Mouse (Mus musculus): Measurements from ENCODE around the gene Clcn2.
A peak's percentile ranks its signal among the peaks of the same experiment; 100 is the strongest.

The Clcn2 gene

DNA sequence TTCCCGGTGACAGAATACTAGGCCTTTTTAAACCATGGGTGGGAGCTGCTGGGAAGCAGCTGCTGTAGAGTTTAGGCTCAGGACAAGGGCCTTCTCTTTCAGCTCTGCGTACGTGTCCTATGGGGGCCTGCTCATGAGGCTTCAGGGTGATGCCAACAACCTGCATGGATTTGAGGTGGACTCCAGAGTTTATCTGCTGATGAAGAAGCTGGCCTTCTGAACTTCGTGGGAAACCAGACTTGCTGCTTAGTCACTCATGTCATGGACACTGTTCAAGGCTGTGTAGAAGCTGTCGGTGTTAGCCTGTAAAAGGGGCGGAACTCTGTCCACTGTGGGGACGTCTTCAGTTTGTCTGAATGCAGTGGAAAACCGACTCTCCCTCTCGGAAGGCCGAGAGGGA, 4.3 kb upstream of the Clcn2 start:
- no peak for DNase-seq

DNA sequence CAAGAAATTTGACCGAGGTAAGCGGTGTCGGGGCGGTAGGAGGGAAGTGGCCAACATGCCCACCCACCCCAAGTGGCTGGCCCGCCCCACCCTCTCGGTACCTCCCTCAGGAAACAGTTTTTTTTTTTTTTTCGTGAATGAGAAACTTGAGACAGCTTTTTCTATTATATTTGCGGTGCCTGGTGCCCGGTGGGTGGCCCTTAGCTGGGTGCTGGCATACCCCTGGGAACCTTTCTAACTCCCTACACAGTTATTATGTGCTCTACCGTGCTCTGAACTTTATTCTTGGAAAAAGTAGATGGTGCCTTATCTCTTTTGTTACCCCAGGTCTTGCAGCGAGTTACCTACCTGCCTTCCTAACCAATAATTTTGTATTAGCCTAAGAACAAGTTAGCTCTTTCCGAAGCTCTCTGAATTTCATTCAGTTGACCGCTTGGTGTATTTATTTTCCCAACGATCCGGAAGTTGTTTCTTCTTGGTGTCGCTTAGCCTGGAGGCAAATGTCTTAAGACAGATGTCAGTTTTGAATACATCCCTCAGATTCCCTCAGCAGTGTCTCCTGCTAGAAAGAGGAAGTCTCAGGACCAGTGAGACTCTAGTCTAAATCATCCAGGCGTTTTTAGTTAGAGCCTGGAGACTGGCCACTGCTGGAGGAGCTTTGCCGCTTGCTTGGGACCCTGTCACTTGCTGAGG, 578 bp upstream of the Clcn2 start:
- no peak for DNase-seq

GRCm38 (mm10) chr16:20716841-20717180, 735 bp downstream of the Clcn2 start:
- no peak for DNase-seq

GRCm38 (mm10) chr16:20715976-20716840, 1.3 kb downstream of the Clcn2 start:
- DNase-seq: peak; percentile 76

GRCm38 (mm10) chr16:20715566-20715965, 2.0 kb downstream of the Clcn2 start:
- DNase-seq: peak; percentile 44

- peak; percentile 30 for DNase-seq
Observed at GRCm38 (mm10) chr16:20715161-20715560, 2.4 kb downstream of the Clcn2 start.

DNA sequence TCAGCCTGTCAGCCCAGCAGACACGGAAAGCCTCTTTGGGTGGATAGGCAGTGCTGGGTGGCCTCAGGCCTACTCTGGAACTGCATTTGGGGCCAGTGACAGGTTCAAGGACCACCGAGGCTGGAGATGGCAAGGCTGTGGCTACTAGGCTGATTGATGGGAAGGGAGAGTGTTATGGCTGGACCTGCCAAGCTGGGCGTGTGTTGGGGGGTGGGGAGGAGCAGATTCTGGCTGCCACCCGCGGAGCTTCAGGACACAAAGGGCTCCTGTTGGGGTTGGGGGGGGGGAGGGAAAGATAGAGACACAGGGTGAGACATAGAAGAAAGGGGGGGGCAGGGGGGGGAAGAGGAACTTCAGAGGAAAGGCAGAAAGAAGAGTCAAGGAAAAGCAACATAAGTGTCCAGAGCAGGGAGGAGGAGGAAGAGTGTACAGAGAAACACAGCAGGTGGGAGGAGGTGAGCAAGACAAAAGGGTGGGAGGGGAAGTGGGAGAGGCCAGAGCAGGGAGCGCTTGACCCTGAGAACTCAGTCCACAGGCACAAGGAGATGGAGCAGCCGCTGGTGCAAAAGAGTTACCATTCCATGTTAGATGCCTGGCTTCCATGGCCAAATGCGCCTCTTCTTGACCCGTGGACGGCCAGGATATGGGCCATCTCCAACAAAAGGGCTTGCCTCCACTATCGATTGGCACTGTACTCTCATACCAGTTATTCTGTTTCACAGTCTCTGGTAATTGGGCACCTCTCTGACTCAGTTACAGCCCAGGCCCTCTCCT, 3.1 kb downstream of the Clcn2 start:
- DNase-seq: peak; percentile 34

GRCm38 (mm10) chr16:20712889-20713288, 4.7 kb downstream of the Clcn2 start:
- DNase-seq: no peak

DNA sequence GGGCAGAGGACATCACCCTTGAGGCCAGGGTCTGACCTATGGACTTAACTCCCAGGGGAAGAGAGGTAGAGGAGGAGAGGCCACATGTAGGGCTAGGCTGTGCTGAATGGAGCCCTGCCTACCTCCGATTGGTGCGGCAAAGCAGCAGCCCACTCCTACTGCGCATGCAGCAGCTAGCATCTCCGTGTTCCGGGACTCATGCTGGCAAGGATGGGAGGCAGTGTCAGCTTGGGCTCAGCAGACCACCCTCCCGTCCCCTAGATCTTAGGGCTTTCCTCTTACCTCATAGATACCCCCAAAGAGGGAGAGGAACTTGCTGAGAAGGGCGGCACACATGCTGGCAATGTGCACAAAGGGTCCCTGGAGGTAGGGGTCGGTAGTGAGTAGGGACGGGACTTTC, 5.4 kb downstream of the Clcn2 start:
- DNase-seq: no peak

GRCm38 (mm10) chr16:20710810-20711209, 6.7 kb downstream of the Clcn2 start:
- no peak for DNase-seq

- DNase-seq: no peak
Observed at GRCm38 (mm10) chr16:20710370-20710769, 7.2 kb downstream of the Clcn2 start.

DNA sequence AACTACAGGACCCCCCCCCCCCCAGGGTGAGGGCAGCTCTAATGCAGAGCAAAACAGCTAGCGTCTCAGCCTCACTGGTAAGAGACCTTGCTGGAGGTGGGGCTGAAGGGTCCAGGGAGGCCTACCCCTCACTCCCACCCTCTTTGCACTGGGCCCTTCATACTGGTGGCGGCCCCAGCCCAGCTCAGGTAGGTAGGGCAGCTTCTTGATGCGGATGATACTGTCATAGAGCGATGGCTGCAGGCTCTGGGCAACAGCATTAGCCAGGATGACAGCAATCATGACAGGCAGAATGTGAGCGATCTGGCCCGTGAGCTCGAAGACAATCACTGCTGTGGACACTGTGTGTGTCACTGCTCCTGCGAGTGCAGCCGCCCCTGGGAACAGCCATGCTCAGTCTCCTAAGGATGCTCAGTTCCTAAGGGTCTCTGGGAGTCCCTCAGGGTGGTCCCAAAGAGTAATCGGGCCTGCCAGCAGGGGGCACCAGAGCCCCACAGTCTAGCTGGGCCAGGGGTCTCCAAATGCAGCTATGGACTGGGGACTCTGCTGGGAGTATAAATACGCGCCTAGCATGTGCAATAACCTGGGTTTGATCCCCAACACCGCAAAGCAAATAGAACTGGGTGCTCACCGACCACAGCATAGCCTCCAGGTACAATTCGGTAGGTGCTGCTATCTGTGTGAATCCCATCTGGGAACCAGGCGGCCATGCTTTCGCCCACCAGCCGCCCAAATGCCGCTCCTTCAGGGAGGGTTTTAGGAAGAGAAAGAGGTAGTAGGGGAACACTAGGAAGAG, 8.4 kb downstream of the Clcn2 start:
- peak; percentile 36 for DNase-seq

DNA sequence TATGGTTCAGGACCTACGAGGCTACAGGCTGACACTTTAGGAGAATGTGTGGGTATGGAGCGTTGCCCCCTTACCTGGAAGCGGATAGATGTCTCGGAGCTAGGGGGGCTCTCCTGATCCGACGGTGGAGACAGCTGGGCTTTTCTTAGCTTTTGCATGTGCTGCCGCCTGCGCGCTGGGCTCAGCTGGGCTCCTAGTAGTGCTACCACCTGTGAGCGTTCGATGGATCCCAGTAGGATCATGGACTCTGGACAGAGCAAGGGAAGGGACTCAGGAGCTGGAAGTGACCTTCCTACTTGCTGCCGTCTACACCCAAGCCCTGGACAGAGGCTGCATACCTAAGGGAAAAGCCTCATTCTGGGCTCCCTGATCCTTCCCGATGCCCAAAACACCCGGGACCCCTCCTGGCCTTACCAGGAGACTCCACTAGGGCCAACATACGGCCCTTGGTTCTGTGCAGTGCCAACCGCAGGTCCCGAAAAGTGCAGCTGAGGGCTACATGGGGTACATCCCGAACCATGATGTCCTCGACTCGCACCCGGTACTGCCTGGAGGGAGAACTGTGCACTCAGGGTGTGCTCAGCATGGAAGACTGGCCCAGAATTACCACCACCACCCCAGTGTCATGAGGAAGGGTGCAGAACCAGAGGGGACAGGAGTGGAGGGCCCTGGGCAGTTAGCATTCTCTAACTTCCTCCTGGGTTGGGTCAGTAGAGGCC, 9.2 kb downstream of the Clcn2 start:
- no peak for DNase-seq

DNA sequence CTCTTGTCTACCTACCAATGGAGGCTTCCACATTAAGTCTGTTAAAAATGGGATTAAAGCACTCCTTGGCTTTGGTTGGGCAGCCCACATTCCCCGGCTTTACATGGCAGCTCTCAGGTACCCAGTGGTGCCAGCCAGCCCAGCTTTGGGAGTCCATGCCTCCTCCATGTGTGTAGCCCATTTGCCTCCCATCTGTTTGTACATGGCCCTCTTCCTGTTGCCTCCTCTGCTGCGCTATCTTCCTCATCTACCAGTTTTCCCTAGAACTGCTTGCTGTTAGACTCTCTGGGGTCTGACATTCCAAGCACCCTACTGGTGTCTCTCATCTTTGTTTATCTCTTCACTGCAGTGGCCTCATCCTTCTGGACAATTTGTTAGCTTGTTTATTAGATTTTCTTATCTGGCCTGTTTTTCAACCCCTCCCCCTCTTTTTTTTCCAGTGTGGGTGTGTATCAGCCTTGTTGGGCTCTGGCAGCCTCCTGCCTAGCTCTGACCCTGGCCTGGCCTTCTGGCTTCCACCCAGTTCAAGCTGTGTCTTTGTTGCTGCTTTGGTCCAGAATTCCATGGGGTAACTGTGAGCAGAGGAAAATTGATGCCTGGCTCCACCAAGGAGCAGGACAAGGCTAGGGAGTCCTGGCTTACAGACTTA, 11.0 kb downstream of the Clcn2 start:
- DNase-seq: peak; percentile 30

GRCm38 (mm10) chr16:20705786-20706185, 11.8 kb downstream of the Clcn2 start:
- DNase-seq: peak; percentile 32

DNA sequence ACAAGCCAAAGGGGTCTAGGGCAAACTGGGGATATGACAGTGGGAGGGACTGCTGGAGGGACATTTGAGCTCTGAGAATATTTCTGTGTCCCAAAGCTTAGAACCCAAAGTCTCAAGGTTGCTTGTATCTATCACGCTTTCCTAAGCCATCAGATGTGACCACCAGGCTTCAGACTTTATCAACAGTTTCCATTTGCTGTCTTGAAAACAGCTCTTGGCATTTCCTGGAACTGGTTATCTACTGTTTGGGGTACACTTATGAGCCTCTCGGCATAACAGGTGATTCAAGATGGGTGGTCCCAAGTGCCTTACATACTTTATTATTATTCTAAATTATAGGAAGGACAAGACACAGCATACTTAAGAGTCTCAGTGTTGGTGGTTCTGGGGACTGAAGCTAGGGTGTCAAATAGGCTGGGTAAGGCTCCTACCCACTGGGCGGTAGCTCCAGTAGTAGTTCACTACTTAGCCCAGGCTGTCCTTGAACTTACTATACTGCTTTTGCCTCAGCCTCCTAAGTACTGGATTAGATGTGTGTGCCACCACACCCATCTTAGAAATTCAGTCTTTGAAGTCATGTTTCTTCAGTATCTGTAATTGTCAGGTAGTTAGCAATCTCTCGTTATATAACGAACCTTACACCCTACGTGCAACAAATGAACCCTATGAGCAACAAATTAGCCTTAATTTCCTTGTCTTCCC, 13.7 kb downstream of the Clcn2 start:
- no peak for DNase-seq

DNA sequence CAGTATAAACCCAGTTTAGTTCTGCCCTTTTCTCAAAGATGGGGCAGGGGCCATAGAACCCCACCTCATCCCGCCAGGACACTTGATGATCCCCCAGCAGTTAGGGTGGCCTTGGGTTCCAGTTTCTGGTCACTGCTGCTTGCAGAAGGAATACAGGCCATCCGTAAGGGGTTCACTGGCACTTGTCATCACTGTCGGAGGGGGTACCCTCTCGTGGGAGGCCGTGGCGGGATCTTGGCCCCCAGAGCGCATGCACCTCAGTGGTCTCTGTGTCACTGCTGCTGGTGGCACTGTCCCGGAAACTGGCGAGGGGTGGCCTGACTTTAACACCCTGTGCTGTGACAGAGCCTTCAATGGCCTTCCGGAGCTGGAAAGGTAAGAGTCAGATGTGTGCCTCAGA, 14.5 kb downstream of the Clcn2 start:
- no peak for DNase-seq

GRCm38 (mm10) chr16:20702522-20702893, 15.0 kb downstream of the Clcn2 start:
- peak; percentile 53 for DNase-seq

- DNase-seq: no peak
Observed at GRCm38 (mm10) chr16:20701729-20702521, 15.6 kb downstream of the Clcn2 start.

DNA sequence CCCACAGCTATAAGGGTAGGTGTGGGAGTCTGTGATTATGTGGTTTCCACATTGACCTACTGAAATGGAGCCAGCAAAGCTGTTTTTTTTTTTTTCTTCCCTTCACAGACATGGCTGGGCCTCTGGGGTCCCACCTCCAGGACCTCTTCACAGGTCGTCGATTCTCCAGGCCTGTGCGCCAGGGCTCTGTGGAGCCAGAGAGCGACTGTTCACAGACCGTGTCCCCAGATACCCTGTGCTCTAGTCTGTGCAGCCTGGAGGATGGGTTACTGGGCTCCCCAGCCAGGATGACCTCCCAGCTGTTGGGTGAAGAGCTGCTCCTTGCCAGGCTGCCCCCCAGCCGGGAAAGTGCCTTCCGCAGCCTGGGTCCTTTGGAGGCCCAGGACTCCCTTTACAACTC, 16.2 kb downstream of the Clcn2 start:
- no peak for DNase-seq

Data from cerebellum, adult 8-10 months (tissue).